Mouse (Mus musculus) left cerebral cortex, adult 9 months (tissue): ENCODE measurements at regions not wholly inside any gene's neighbourhood (a gene's known extent, or its start where the extent isn't known, plus 50 kb on each side); places are given as distances from the start of the nearest gene placed in this dataset.

ENCODE experiments used
- DNase-seq, 2 experiments: peaks; one replicate each; pipeline ENCODE4 v3.0.0; 2022; ENCODE audit warnings: low spot score in 2 of 2

- DNase-seq: peak in 1 of 2 experiments; percentile 35
Observed at GRCm38 (mm10) chr7:96078511-96078910, 92.5 kb upstream of the Tenm4 start.

- DNase-seq: no peak
Observed at GRCm38 (mm10) chr7:96081676-96082075, 89.4 kb upstream of the Tenm4 start.

GRCm38 (mm10) chr7:96095185-96095584, 75.9 kb upstream of the Tenm4 start:
- no peak for DNase-seq

- DNase-seq: no peak
Observed at GRCm38 (mm10) chr7:96095752-96096151, 75.3 kb upstream of the Tenm4 start.

GRCm38 (mm10) chr7:96098686-96099376, 72.2 kb upstream of the Tenm4 start:
- DNase-seq: no peak

- no peak for DNase-seq
Observed at GRCm38 (mm10) chr7:96102727-96103126, 68.3 kb upstream of the Tenm4 start.

GRCm38 (mm10) chr7:96108768-96109167, 62.3 kb upstream of the Tenm4 start:
- DNase-seq: peak in 1 of 2 experiments; percentile 22

GRCm38 (mm10) chr7:96120142-96120541, 50.9 kb upstream of the Tenm4 start:
- DNase-seq: peak in 1 of 2 experiments; percentile 17
